Mouse (Mus musculus): ENCODE data around the gene Eif3l.

DNA sequence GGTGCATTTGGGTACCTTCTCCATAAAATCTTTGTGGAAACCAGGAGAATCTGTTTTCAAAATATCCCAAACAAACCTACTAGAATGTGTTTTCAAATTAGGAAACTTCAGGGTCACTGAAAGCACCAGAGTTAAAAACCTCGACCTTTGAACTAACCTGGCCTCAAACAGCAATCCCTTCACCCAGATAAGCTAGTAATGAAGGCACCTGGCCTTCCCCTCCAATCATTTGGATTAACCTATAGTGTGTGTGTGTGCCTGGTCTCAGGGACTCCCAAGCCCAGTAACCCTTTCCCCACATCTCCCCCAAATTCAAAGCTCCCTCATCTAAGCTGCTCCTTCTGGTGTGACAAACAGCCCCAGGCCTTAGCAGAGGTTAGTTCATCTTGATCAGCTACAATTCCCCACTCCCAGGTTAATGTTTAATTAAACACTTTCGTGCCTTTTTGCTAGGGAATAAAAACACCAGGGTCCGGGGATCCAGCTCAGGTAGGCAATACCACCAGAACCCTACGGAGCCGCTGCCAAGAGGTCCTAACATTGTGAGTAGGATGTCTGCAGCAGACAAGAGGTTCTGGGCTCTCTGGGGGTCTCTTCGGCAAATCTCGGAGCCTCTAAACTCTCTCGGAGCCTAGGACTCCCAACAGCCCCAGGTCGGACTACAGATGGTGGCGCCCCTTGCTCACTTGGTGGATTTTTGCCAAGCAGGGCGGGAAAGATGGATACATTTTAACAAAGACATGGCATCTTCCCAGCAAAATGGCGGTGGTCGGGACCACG is 48.3 kb upstream of the Eif3l start:
- TF ChIP-seq CTCF (IDR thresholded peaks at IDR 0.05 in 2 of 3, conservative IDR thresholded peaks at IDR 0.05 in 1 of 3; ENCODE audit: control insufficient read depth in 1 of 3, insufficient read depth in 1 of 3, low read depth in 2 of 3, low read length in 3 of 3, poor library complexity in 1 of 3, severe bottlenecking in 1 of 3) (no peak), GATA1 (IDR thresholded peaks at IDR 0.05; ENCODE audit: low read depth, low read length) (no peak)
